Mouse (Mus musculus) kidney, postnatal 0 days (tissue): ENCODE measurements around the gene Mgat1. TPM values are rescaled to one million over a fixed set of nuclear protein-coding genes. Genes with fewer than 3 reads are reported as not detected.

Source experiments
- polyA plus RNA-seq: library from polyadenylated mRNA; unstranded; fragments of >200 nt; fragmentation: Nextera tagmentation; extraction: Ambion mirVana; gene quantifications from 2 replicates; pipeline ENCODE4 v1.2.1, GENCODE M21; 2015

The Mgat1 gene
- polyA plus RNA-seq, 1 experiment from 2014 or later: 75.2 TPM

Other genes with a start within 250 kb of the Mgat1 start
- 0.68 TPM in 2 replicates for gene 9930111J21Rik2, start 192.9 kb upstream of the Mgat1 start, polyA plus RNA-seq
- gene Tgtp2, start 180.0 kb upstream of the Mgat1 start, polyA plus RNA-seq: 1.6 and 2.2 TPM in 2 replicates
- 4.3 and 6.2 TPM in 2 replicates for gene Ifi47, start 167.6 kb upstream of the Mgat1 start, polyA plus RNA-seq
- 0.05 TPM in 1 of 2 replicates, not detected in the other for gene Olfr1396, start 129.3 kb upstream of the Mgat1 start, polyA plus RNA-seq
- gene Olfr1395, start 101.9 kb upstream of the Mgat1 start, polyA plus RNA-seq: not detected in 2 replicates
- not detected in 2 replicates for gene Olfr1394, start 89.8 kb upstream of the Mgat1 start, polyA plus RNA-seq
- 2.2 and 2.5 TPM in 2 replicates for gene Btnl9, start 57.0 kb upstream of the Mgat1 start, polyA plus RNA-seq
- 29.4 and 29.8 TPM in 2 replicates for gene Zfp62, start 40.9 kb upstream of the Mgat1 start, polyA plus RNA-seq
- gene Olfr1393, start 34.1 kb downstream of the Mgat1 start, polyA plus RNA-seq: 0.13 and 0.14 TPM in 2 replicates
- 0.06 and 0.07 TPM in 2 replicates for gene Olfr1392, start 41.1 kb downstream of the Mgat1 start, polyA plus RNA-seq
- gene Olfr10, start 60.5 kb downstream of the Mgat1 start, polyA plus RNA-seq: not detected in 2 replicates
- gene Olfr1391, start 78.6 kb downstream of the Mgat1 start, polyA plus RNA-seq: not detected in 2 replicates
- not detected in 2 replicates for gene Olfr1390, start 91.0 kb downstream of the Mgat1 start, polyA plus RNA-seq
- gene Olfr1389, start 178.9 kb downstream of the Mgat1 start, polyA plus RNA-seq: not detected in 2 replicates
- 0.05 and 0.07 TPM in 2 replicates for gene Olfr1388, start 192.4 kb downstream of the Mgat1 start, polyA plus RNA-seq
- gene Olfr1387, start 211.2 kb downstream of the Mgat1 start, polyA plus RNA-seq: not detected in 2 replicates
- not detected in 2 replicates for gene Olfr1386, start 220.9 kb downstream of the Mgat1 start, polyA plus RNA-seq
- not detected in 2 replicates for gene Olfr1385, start 244.9 kb downstream of the Mgat1 start, polyA plus RNA-seq